Mouse (Mus musculus) neural tube, embryonic 13.5 days (tissue): ENCODE results near the gene Shroom4. TPM values are rescaled to one million over a fixed set of nuclear protein-coding genes. Genes with fewer than 3 reads are reported as not detected.

Experiments used
- ATAC-seq: fragments of 200-750 bp; cut with Nextera tagmentation; 2 replicates; pipeline ENCODE4 v1.8.0; 2017; ENCODE audit warnings: low read depth, mild to moderate bottlenecking, moderate TSS enrichment, moderate library complexity
- H3K27ac ChIP-seq: fragments of 300-500 bp; sonication (generic); replicated peaks from 2 replicates; pipeline ENCODE4 v1.5.1; 2015; ENCODE audit warnings: moderate library complexity, mild to moderate bottlenecking, inconsistent platforms
- H3K27me3 ChIP-seq: fragments of 300-500 bp; sonication (generic); 2 replicates; pipeline ENCODE4 v1.6.1; 2015; ENCODE audit warnings: mild to moderate bottlenecking, inconsistent platforms
- H3K36me3 ChIP-seq: fragments of 300-500 bp; sonication (generic); 2 replicates; pipeline ENCODE4 v1.6.1; 2015; ENCODE audit warnings: mild to moderate bottlenecking, inconsistent platforms
- H3K4me1 ChIP-seq: fragments of 300-500 bp; sonication (generic); replicated peaks from 2 replicates; pipeline ENCODE4 v1.6.1; 2015; ENCODE audit warnings: inconsistent platforms
- H3K4me2 ChIP-seq: fragments of 300-500 bp; sonication (generic); 2 replicates; pipeline ENCODE4 v1.6.1; 2015; ENCODE audit warnings: inconsistent platforms, mild to moderate bottlenecking, moderate library complexity
- H3K4me3 ChIP-seq: fragments of 300-500 bp; sonication (generic); 2 replicates; pipeline ENCODE4 v1.5.1; 2015; ENCODE audit warnings: mild to moderate bottlenecking, inconsistent platforms
- H3K9ac ChIP-seq: fragments of 300-500 bp; sonication (generic); 2 replicates; pipeline ENCODE4 v1.6.1; 2015; ENCODE audit warnings: moderate library complexity, mild to moderate bottlenecking, inconsistent platforms
- H3K9me3 ChIP-seq: fragments of 300-500 bp; sonication (generic); 2 replicates; pipeline ENCODE4 v1.6.1; 2016; ENCODE audit warnings: inconsistent platforms
- WGBS: fragments of 180-500 bp; shearing (Covaris S2); methylation state at CpG from one replicate; pipeline ENCODE4 v1.1.7; 2015; 5-methylcytosine and 5-hydroxymethylcytosine counted together
- polyA plus RNA-seq: library from polyadenylated mRNA; unstranded; fragments of >200 nt; fragmentation: Nextera tagmentation; extraction: Ambion mirVana; gene quantifications from 2 replicates; pipeline ENCODE4 v1.2.1, GENCODE M21; 2015

Gene Shroom4
- polyA plus RNA-seq, 1 experiment from 2014 or later, result 1.6 TPM

DNA sequence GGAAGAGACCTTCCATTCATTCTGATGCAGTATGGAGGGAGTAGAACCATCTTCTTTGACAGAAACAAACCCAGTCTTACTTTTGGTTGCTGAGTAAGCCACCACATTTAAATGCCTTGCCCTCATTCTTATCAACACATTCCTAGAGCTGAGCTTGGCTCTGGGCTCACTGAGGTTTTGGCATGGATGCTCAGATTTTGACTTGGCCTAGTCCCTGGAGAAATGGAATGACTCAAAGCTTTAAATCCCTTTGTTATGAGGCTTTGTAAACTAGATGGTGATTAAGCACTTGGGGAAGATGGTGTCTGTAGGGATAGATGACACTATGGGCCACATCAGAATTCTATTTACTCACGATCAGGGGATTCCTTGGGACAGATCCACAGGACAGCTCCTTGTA lies 102.2 kb downstream of the Shroom4 start:
- no peaks in the 10 kb centered on the region for H3K4me1 ChIP-seq
- H3K9me3 ChIP-seq, result no peaks in the 10 kb centered on the region
- ATAC-seq, result no peak
- H3K4me2 ChIP-seq, result no peak overlapping the region
- no peak overlapping the region for H3K27ac ChIP-seq
- no peak overlapping the region for H3K4me3 ChIP-seq
- no peaks in the 10 kb centered on the region for H3K36me3 ChIP-seq
- H3K27me3 ChIP-seq, result no peaks in the 10 kb centered on the region
- 79% methylated on average over 1 of the region's 1 CpGs for WGBS
- H3K9ac ChIP-seq, result no peak overlapping the region

GRCm38 (mm10) chrX:6517217-6517616 lies 117.6 kb downstream of the Shroom4 start:
- Histone ChIP-seq H3K27ac (no peak overlapping the region), H3K4me2 (no peak overlapping the region), H3K4me1 (no peaks in the 10 kb centered on the region), H3K4me3 (no peak overlapping the region), H3K9me3 (no peaks in the 10 kb centered on the region), H3K36me3 (no peaks in the 10 kb centered on the region), H3K9ac (no peak overlapping the region), H3K27me3 (no peaks in the 10 kb centered on the region)
- ATAC-seq, result no peak
- WGBS, result 66% methylated on average over 3 of the region's 3 CpGs

DNA sequence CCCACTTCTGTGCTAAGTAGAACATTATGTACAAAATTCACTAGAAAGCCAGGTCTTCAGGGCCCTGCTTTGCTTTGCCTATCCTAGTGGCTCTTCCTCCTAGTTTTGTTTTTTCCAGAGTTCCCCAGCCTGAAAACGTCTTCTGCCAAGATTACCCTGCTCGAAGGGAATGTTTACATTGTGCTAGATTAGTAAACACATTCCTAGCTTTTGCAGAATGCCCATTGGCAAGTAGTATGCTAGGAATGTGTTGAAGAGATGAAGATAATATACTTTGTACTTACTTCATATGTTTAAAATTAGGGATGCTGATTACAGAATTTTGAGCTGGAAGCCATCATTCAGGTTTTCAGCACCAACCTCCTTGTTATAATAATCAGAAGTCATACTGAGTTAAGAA lies 118.8 kb downstream of the Shroom4 start:
- Histone ChIP-seq H3K4me1 (no peaks in the 10 kb centered on the region), H3K27ac (no peak overlapping the region), H3K4me2 (no peak overlapping the region), H3K9me3 (no peaks in the 10 kb centered on the region), H3K4me3 (no peak overlapping the region), H3K9ac (no peak overlapping the region), H3K36me3 (no peaks in the 10 kb centered on the region), H3K27me3 (no peaks in the 10 kb centered on the region)
- no peak for ATAC-seq
- 68% methylated on average over 2 of the region's 2 CpGs for WGBS

DNA sequence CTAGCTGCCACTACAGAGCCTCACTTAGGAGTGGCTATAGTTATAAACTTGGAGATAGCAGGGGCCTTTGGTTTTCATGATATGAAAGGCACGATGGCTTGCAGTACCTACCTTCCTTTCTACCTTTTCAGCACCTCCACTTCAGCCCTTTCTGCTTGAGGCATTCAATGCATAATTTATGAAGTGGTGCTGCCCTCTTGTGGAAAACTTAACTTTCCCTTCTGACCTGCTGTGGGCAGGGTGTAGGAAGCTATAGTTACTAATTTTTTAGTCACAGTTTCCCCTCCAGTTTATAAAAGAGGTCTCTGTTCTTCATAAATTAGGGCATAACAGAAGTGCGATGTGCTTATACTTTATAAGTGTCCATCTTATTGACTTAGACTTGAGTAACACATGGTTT lies 123.3 kb downstream of the Shroom4 start:
- ATAC-seq, result no peak
- no peak overlapping the region for H3K4me3 ChIP-seq
- no peaks in the 10 kb centered on the region for H3K9me3 ChIP-seq
- no peak overlapping the region for H3K9ac ChIP-seq
- no peak overlapping the region for H3K27ac ChIP-seq
- no peaks in the 10 kb centered on the region for H3K27me3 ChIP-seq
- WGBS, result 76% methylated on average over 2 of the region's 2 CpGs
- H3K4me1 ChIP-seq, result no peaks in the 10 kb centered on the region
- H3K4me2 ChIP-seq, result no peak overlapping the region
- no peaks in the 10 kb centered on the region for H3K36me3 ChIP-seq

- H3K27me3 ChIP-seq, result no peaks in the 10 kb centered on the region
- H3K4me3 ChIP-seq, result no peak overlapping the region
- H3K36me3 ChIP-seq, result no peaks in the 10 kb centered on the region
- no peak overlapping the region for H3K9ac ChIP-seq
- no peak overlapping the region for H3K4me2 ChIP-seq
- WGBS, result 86% methylated on average over 2 of the region's 2 CpGs
- H3K27ac ChIP-seq, result no peak overlapping the region
- no peaks in the 10 kb centered on the region for H3K9me3 ChIP-seq
- H3K4me1 ChIP-seq, result no peaks in the 10 kb centered on the region
- no peak for ATAC-seq
Measured at GRCm38 (mm10) chrX:6536636-6537035, 137.0 kb downstream of the Shroom4 start.

- WGBS, result 81% methylated on average over 2 of the region's 2 CpGs
- no peaks in the 10 kb centered on the region for H3K36me3 ChIP-seq
- ATAC-seq, result no peak
Measured at GRCm38 (mm10) chrX:6537689-6538088, 138.0 kb downstream of the Shroom4 start.

GRCm38 (mm10) chrX:6565066-6565465 lies 165.4 kb downstream of the Shroom4 start:
- no peaks in the 10 kb centered on the region for H3K36me3 ChIP-seq
- ATAC-seq, result no peak
- H3K27me3 ChIP-seq, result no peaks in the 10 kb centered on the region
- H3K4me1 ChIP-seq, result no peaks in the 10 kb centered on the region
- H3K9me3 ChIP-seq, result no peaks in the 10 kb centered on the region
- H3K4me2 ChIP-seq, result no peak overlapping the region
- WGBS, result 73% methylated on average over 1 of the region's 1 CpGs
- no peak overlapping the region for H3K27ac ChIP-seq
- no peak overlapping the region for H3K4me3 ChIP-seq
- no peak overlapping the region for H3K9ac ChIP-seq

More at GRCm38 (mm10) chrX:6537689-6538088, 138.0 kb downstream of the Shroom4 start:
- no peaks in the 10 kb centered on the region for H3K9me3 ChIP-seq
- no peak overlapping the region for H3K27ac ChIP-seq
- H3K4me1 ChIP-seq, result no peaks in the 10 kb centered on the region
- H3K4me2 ChIP-seq, result no peak overlapping the region
- H3K4me3 ChIP-seq, result no peak overlapping the region
- no peaks in the 10 kb centered on the region for H3K27me3 ChIP-seq
- H3K9ac ChIP-seq, result no peak overlapping the region

DNA sequence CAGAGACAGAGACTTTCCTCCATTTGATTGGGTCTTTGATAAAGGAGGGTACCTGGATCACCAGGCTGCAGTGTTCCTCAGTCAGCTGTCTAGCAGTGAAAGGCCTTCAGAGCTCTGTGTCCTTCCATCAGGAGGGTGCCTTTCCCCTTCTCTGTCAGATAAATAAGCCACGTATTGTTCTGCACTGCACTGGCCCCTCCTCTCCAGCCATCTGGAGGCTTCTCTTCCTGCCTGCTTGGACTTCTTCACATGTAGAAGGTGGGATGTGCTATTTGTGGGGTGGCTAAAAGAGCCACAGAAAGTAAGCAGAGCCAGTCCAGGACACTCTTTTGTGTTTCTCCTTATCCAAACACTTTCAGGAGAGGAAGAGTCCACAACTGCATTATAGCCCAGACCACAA lies 174.9 kb downstream of the Shroom4 start:
- H3K27ac ChIP-seq, result no peak overlapping the region
- no peaks in the 10 kb centered on the region for H3K36me3 ChIP-seq
- no peak overlapping the region for H3K9ac ChIP-seq
- WGBS, result 50% methylated on average over 1 of the region's 1 CpGs
- no peaks in the 10 kb centered on the region for H3K27me3 ChIP-seq
- ATAC-seq, result no peak
- no peak overlapping the region for H3K4me3 ChIP-seq
- no peaks in the 10 kb centered on the region; the same call in 1 of the 2 replicates for H3K9me3 ChIP-seq
- H3K4me2 ChIP-seq, result no peak overlapping the region
- H3K4me1 ChIP-seq, result no peaks in the 10 kb centered on the region

DNA sequence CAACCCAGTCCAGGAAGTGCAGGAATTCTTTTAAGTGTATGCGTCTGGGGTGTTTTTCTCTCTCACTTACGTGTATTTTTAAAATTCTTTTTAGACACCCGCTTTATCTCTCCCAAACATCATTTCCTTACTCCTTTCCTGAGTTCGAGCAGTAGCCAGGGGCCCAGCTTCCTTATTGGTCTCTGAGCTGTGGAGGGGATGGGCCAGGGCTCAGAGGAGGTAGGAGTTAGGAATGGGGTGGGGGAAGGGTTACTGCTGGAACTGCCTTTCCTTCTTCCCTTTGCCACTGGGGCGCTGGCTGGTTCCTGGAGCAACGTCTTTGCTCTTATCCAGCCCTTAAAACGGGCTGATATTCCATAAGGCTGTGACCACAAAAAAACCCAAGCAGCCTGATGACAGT lies 177.3 kb downstream of the Shroom4 start:
- no peaks in the 10 kb centered on the region for H3K4me1 ChIP-seq
- no peak overlapping the region for H3K4me2 ChIP-seq
- H3K27me3 ChIP-seq, result no peaks in the 10 kb centered on the region
- no peak overlapping the region for H3K4me3 ChIP-seq
- ATAC-seq, result no peak
- no peak overlapping the region for H3K27ac ChIP-seq
- H3K9ac ChIP-seq, result no peak overlapping the region
- WGBS, result 43% methylated on average over 7 of the region's 7 CpGs
- no peaks in the 10 kb centered on the region; the same call in 1 of the 2 replicates for H3K9me3 ChIP-seq
- no peaks in the 10 kb centered on the region for H3K36me3 ChIP-seq

DNA sequence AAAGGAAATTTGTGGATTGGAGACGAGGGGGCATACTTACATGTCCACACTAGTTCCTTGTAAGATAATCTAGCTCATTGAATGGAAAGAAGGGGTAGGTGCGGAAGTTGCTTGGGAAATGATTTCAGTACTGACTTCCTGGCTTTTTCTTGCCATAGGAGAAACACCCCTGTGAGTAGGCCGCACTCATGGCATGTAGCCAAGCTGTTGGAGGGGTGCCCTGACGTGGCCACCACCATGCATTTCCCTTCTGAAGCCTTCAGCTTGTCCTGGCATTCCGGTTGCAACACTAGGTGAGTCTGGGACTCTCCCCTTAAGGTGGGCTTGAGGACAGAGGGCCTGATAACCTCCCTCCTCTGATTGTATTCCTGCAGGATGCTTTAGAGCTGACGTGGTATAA lies 181.0 kb downstream of the Shroom4 start:
- ATAC-seq, result no peak
- Histone ChIP-seq H3K4me3 (no peak overlapping the region), H3K4me1 (no peaks in the 10 kb centered on the region), H3K9me3 (no peaks in the 10 kb centered on the region; the same call in 1 of the 2 replicates), H3K36me3 (no peaks in the 10 kb centered on the region), H3K27me3 (no peaks in the 10 kb centered on the region), H3K27ac (no peak overlapping the region), H3K9ac (no peak overlapping the region), H3K4me2 (no peak overlapping the region)
- WGBS, result 80% methylated on average over 6 of the region's 6 CpGs

DNA sequence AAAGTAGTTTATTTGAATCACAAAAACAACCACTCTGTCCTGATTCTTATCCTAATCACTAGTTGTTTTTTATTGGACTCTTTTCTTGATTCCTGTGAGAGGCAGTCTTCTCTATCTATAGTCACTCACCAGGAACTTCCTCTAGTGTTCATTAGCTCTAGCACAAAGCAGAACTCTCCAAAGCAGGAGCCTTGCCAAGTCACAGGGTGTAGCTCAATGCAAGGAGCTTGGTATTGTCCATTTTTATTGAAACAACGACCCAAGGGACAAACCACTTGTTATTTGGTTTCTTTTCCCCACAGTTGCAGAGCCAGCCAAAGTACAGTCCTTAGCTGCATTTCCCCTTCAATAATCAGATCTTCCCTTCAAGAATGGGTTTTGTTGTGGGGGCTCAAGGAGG lies 181.5 kb downstream of the Shroom4 start:
- H3K4me3 ChIP-seq, result no peak overlapping the region
- H3K4me2 ChIP-seq, result no peak overlapping the region
- ATAC-seq, result no peak
- no peaks in the 10 kb centered on the region for H3K4me1 ChIP-seq
- 76% methylated on average over 1 of the region's 1 CpGs for WGBS
- no peak overlapping the region for H3K27ac ChIP-seq
- H3K9ac ChIP-seq, result no peak overlapping the region
- no peaks in the 10 kb centered on the region; the same call in 1 of the 2 replicates for H3K9me3 ChIP-seq
- no peaks in the 10 kb centered on the region for H3K27me3 ChIP-seq
- H3K36me3 ChIP-seq, result no peaks in the 10 kb centered on the region

DNA sequence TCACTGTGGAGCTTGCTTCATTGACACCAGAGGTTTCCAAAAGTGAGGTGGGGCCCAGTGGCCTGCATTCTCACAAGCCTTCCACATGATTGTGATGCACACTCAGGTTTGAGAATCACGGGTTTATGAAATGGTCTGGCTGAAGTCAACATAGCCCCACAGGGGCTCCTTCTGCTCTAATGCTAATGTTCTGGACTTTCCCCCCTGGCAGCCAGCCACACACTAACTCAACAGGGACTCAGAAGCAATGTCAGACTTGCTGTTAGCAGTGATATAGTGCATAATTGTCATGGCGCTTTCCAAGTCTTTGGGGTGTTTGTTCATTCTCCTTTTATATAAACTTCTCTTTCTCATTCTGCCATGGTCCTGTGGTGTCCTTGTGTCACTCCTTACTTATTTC lies 183.0 kb downstream of the Shroom4 start:
- WGBS, result 72% methylated on average over 2 of the region's 2 CpGs
- no peaks in the 10 kb centered on the region for H3K27me3 ChIP-seq
- H3K9me3 ChIP-seq, result no peaks in the 10 kb centered on the region
- H3K4me2 ChIP-seq, result no peak overlapping the region
- H3K36me3 ChIP-seq, result no peaks in the 10 kb centered on the region
- H3K27ac ChIP-seq, result no peak overlapping the region
- no peak overlapping the region for H3K9ac ChIP-seq
- no peak overlapping the region for H3K4me3 ChIP-seq
- ATAC-seq, result no peak
- no peaks in the 10 kb centered on the region for H3K4me1 ChIP-seq

DNA sequence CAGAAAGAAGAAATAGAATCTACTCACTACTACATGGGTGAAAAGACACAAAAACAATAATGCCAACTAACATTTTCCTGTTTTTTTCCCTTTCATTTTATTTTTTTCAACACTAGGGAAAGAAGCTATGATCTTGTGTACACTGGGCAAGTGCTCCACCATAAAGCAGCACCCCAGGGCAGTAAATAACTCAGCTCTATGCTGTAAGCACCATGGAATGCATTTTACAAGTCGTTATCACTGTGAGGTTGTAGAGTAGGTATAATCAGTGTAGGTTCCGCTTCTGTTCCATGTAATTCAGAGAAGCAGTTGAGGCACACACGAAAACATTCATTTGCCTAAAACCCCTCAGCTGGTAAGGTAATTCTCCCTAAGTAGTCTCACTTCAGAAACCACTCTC lies 194.5 kb downstream of the Shroom4 start:
- H3K4me1 ChIP-seq, result no peaks in the 10 kb centered on the region
- no peak overlapping the region for H3K27ac ChIP-seq
- no peak overlapping the region for H3K9ac ChIP-seq
- no peaks in the 10 kb centered on the region for H3K9me3 ChIP-seq
- 68% methylated on average over 3 of the region's 3 CpGs for WGBS
- H3K27me3 ChIP-seq, result no peaks in the 10 kb centered on the region
- no peak overlapping the region for H3K4me3 ChIP-seq
- no peak for ATAC-seq
- H3K36me3 ChIP-seq, result no peaks in the 10 kb centered on the region
- no peak overlapping the region for H3K4me2 ChIP-seq
